Mouse (Mus musculus) neutrophil, adult 65 days (primary cell): ENCODE results near the gene Rp9. TPM values are rescaled to one million over a fixed set of nuclear protein-coding genes. Genes with fewer than 3 reads are reported as not detected.

Experiments used
- total RNA-seq: library from RNA; stranded (reverse); gene quantifications from 2 replicates; pipeline ENCODE4 v1.2.4, GENCODE M21; 2023

The Rp9 gene
- total RNA-seq: 49.2 and 56.6 TPM in 2 replicates

GRCm38 (mm10) chr9:22469643-22470042 is at the start of gene Rp9:
TSS of gene Rp9 (minus strand) at chr9:22469743.

GRCm38 (mm10) chr9:22475424-22475868 is 5.9 kb upstream of the Rp9 start, which contains the start of gene Bbs9:
TSS of gene Bbs9 (plus strand) at chr9:22475715.

DNA sequence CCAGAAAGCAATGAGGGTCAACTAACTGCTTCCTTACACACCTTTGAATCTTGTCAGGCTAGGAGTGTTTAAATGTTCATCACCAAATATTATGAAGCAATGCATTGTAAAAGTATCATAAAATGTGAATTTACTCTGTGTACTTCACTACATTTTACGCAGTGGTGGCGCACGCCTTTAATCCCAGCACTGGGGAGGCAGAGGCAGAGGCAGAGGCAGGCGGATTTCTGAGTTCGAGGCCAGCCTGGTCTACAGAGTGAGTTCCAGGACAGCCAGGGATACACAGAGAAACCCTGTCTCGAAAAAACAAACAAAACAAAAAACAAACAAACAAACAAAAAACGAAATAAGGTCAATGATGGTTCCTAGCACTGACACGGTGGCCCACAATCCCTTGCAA is 15.6 kb downstream of the Rp9 start, which contains the start of gene Gm17545:
Gene Gm17545 (plus strand): TSS at position 301 of the 400 bp plus-strand sequence.

DNA sequence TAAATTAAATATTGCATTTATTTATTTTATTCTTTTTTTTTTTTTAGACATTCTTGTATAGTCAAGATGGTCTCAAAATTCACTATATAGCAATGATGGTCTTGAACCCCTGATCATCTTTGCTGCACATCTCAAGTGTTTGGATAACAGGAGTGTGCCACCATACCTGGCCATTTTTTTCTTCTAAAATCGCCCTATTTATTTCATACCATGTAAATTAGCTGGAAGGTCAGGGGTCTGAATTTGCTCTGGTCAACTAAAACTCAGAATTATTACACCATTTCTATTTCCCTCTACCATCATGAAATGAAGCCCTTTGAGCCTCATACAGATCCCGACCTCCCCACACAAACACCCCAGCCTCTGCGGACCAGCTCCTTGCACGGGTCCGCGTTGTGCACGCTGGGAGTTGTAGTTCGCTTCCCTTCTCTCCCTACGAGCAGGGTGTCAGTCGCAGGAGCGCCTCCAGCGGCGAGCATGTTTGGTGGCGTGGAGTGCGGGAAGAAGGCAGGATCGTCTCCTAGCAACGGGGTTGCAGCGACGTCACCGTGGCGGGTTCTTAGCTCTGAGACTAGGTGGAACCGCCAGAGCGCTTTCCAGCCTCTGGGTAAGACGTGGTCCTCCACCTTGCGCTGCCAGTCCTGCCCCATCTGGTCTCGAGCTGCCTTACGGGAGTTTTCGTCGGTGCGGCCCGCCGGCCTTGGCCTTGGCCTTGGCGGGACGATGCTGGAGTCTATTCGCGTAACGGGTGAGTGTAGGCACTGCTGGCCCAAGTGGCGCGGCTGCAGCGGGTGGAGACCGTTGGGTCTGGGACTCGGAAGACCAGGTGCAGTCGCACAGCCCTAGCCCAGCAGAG is 58.3 kb downstream of the Rp9 start, which contains the start of gene 9530077C05Rik:
Gene 9530077C05Rik (plus strand): TSS at position 512 of the 856 bp plus-strand sequence.

DNA sequence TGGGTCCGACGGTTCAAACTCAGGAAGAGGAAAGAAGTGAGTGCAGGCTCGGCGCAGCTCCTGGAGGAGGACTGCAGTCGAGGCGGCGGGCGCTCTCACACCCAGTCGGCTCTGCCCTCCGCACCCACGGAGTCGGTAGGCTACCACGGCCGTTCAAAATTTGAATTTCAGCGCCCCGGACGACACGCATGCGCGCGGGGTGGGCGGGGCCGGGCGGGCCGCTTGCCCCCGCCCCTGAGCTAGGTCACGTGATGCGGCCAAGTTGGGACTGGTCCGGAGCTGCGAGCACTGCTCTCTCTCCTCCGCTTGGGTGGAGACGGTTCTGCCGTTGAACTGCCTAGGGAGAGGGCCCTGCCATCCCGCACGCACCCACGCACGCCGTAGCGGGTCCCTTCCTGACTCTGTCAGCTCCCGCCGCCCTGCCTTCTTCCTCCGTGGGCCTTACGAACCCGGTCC is 80.5 kb downstream of the Rp9 start, which contains the start of gene Anln:
Gene Anln (minus strand): TSS at position 168 of the 456 bp plus-strand sequence.

Other genes with a start within 250 kb of the Rp9 start
- 10.9 and 12.6 TPM in 2 replicates for gene Zfp809, start 244.0 kb downstream of the Rp9 start, total RNA-seq
- gene Zfp599, start 209.8 kb downstream of the Rp9 start, total RNA-seq: 0.11 and 0.54 TPM in 2 replicates
- gene Zfp810, start 162.1 kb downstream of the Rp9 start, total RNA-seq: 5.3 and 6.6 TPM in 2 replicates
- 34.1 and 42.0 TPM in 2 replicates for gene Anln, start 80.6 kb downstream of the Rp9 start, total RNA-seq
- gene 9530077C05Rik, start 58.2 kb downstream of the Rp9 start, total RNA-seq: 5.7 and 8.2 TPM in 2 replicates
- not detected in 2 replicates for gene Gm17545, start 15.5 kb downstream of the Rp9 start, total RNA-seq
- gene Bbs9, start 6.0 kb upstream of the Rp9 start, total RNA-seq: 9.8 and 21.0 TPM in 2 replicates